Mouse (Mus musculus) CH12.LX (cell line): ENCODE data around the gene Fam161b.

Experiments used
- CHD2 ChIP-seq: IDR thresholded peaks from 2 replicates; pipeline ENCODE4 v1.6.1; 2011; ENCODE audit warnings: low read length, improper control_type of control experiment
- CTCF ChIP-seq, 2 experiments: IDR thresholded peaks in 1 of 2; conservative IDR thresholded peaks in 1 of 2; 2 replicates each; pipeline ENCODE4 v1.5.1; 2011 to 2012; ENCODE audit warnings: low read depth in 2 of 2, low read length in 2 of 2, improper control_type of control experiment in 1 of 2, inconsistent platforms in 1 of 2, mild to moderate bottlenecking in 1 of 2, moderate library complexity in 1 of 2
- EP300 ChIP-seq: IDR thresholded peaks from 2 replicates; pipeline ENCODE4 v1.6.1; 2011; ENCODE audit warnings: low read length, improper control_type of control experiment
- JUND ChIP-seq: conservative IDR thresholded peaks from 2 replicates; pipeline ENCODE4 v1.6.1; 2011; ENCODE audit warnings: low read depth, low read length, improper control_type of control experiment
- MAX ChIP-seq: IDR thresholded peaks from 2 replicates; pipeline ENCODE4 v1.6.1; 2011; ENCODE audit warnings: low read length, improper control_type of control experiment
- MXI1 ChIP-seq: IDR thresholded peaks from 2 replicates; pipeline ENCODE4 v1.6.1; 2011; ENCODE audit warnings: mild to moderate bottlenecking, low read depth, low read length, improper control_type of control experiment
- MYC ChIP-seq: IDR thresholded peaks from 2 replicates; pipeline ENCODE4 v1.6.1; 2011; ENCODE audit warnings: low read depth, mild to moderate bottlenecking, improper control_type of control experiment, low read length
- POLR2A ChIP-seq: IDR thresholded peaks from 2 replicates; pipeline ENCODE4 v1.6.1; 2011; ENCODE audit warnings: low read depth, mild to moderate bottlenecking, improper control_type of control experiment, low read length
- POLR2AphosphoS2 ChIP-seq: IDR thresholded peaks from 2 replicates; pipeline ENCODE4 v1.6.1; 2011; ENCODE audit warnings: low read depth, low read length, improper control_type of control experiment
- RAD21 ChIP-seq: IDR thresholded peaks from 2 replicates; pipeline ENCODE4 v1.6.1; 2011; ENCODE audit warnings: low read depth, mild to moderate bottlenecking, low read length, improper control_type of control experiment, moderate library complexity
- SIN3A ChIP-seq: IDR thresholded peaks from 2 replicates; pipeline ENCODE4 v1.6.1; 2012; ENCODE audit warnings: low read length, improper control_type of control experiment, inconsistent platforms
- TBP ChIP-seq: conservative IDR thresholded peaks from 2 replicates; pipeline ENCODE4 v1.6.1; 2011; ENCODE audit warnings: low read depth, low read length, improper control_type of control experiment
- TCF12 ChIP-seq: IDR thresholded peaks from 2 replicates; pipeline ENCODE4 v1.6.1; 2014; ENCODE audit warnings: low read depth, mild to moderate bottlenecking, inconsistent platforms, low read length, improper control_type of control experiment
- USF1 ChIP-seq: IDR thresholded peaks from 2 replicates; pipeline ENCODE4 v1.6.1; 2014; ENCODE audit warnings: low read depth, mild to moderate bottlenecking, inconsistent platforms, low read length, improper control_type of control experiment

DNA sequence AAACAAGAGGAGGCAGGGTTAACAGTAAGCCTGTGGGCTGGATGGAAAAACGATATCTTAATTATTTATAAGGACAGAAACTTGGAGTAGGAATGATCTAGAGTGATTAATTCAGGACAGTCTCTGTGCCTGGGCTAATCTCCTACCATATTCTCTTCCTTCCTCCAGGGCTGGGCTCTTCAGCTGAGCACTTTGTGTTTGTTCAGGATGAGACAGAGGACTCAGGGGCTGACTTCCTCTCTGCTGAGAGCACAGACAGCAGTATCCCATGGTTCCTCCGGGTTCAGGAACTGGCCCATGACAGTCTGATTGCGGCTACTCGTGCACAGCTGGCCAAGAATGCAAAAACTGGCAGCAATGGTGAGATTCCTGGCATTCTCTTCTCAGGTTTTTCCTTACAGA is 34.5 kb downstream of the Fam161b start:
- no peak for TF ChIP-seq EP300
- no peak for TF ChIP-seq CTCF (conservative IDR thresholded peaks at IDR 0.05 in 1 of 2, IDR thresholded peaks at IDR 0.05 in 1 of 2; ENCODE audit: low read depth in 2 of 2, low read length in 2 of 2)
- no peak for TF ChIP-seq POLR2AphosphoS2
- no peak for TF ChIP-seq POLR2A
- no peak for TF ChIP-seq MYC
- TF ChIP-seq CHD2, result no peak
- TF ChIP-seq TBP, result no peak
- no peak for TF ChIP-seq MXI1
- no peak for TF ChIP-seq RAD21
- no peak for TF ChIP-seq TCF12
- no peak for TF ChIP-seq USF1
- TF ChIP-seq JUND, result no peak
- no peak for TF ChIP-seq SIN3A
- TF ChIP-seq MAX, result no peak
